ENCODE assay signal across 20 mouse cellular contexts in genomic region chr10:62282782-62283181, GRCm38 (mm10). TPM values are rescaled to one million over a fixed set of nuclear protein-coding genes. Genes with fewer than 3 reads are reported as not detected.
DNase-seq lines count a peak whose midpoint lies in the region; ATAC-seq and TF ChIP-seq lines count a peak whose summit lies in the region.
"Had no signal": no experiment of that assay in that cellular context is flagged by ENCODE, and none has a peak within 500 bp of the region (broad histone marks: within the 10 kb centered on the region; RNA-seq: fewer than 3 reads in every experiment).

No protein-coding gene starts in this region.

- peaks cover 19% of the 10 kb centered on the region for H3K4me1 ChIP-seq in G1E (ENCODE audit: insufficient read depth, low read depth, low read length)
- H3K4me1 ChIP-seq in liver, embryonic 14.5 days (replicated peaks; ENCODE audit: control insufficient read depth in 2 of 2, insufficient read depth in 2 of 2, low read length in 1 of 2): no peaks in the 10 kb centered on the region
- H3K4me1 ChIP-seq: embryonic facial prominence, embryonic 12.5 days; neural tube, embryonic 15.5 days had no signal

- 60% methylated on average over 9 of the region's 9 CpGs for WGBS in liver, embryonic 14.5 days (ENCODE audit: insufficient replicate concordance)

- no peak overlapping the region for H3K9ac ChIP-seq in liver, embryonic 14.5 days (replicated peaks)
- H3K9ac ChIP-seq: embryonic facial prominence, embryonic 12.5 days; neural tube, embryonic 15.5 days had no signal

- no peak overlapping the region for H3K27ac ChIP-seq in liver, embryonic 14.5 days
- H3K27ac ChIP-seq: embryonic facial prominence, embryonic 12.5 days; neural tube, embryonic 15.5 days had no signal

- no peak overlapping the region for H3K4me2 ChIP-seq in liver, embryonic 14.5 days (ENCODE audit: low read depth)
- H3K4me2 ChIP-seq: embryonic facial prominence, embryonic 12.5 days; neural tube, embryonic 15.5 days had no signal

- intact Hi-C loops in left cerebral cortex, postnatal 36 days (cut with DNase I): no loop called here
- intact Hi-C loops in left cerebral cortex, postnatal 10 days (cut with DNase I): no loop called here

- H3K36me3 ChIP-seq in G1E (replicated peaks): peaks cover 97% of the 10 kb centered on the region
- peaks cover 87% of the 10 kb centered on the region for H3K36me3 ChIP-seq in liver, embryonic 14.5 days (replicated peaks; ENCODE audit: control insufficient read depth, insufficient read depth, low read depth)

- no peaks in the 10 kb centered on the region for H3K9me3 ChIP-seq in G1E (replicated peaks)
- no peaks in the 10 kb centered on the region for H3K9me3 ChIP-seq in liver, embryonic 14.5 days (ENCODE audit: control insufficient read depth, low read length)
- H3K9me3 ChIP-seq: embryonic facial prominence, embryonic 12.5 days; neural tube, embryonic 15.5 days had no signal

- peak; percentile 45; the same call in 1 of the 2 replicates for ATAC-seq in G1E (ENCODE audit: extremely low read depth, insufficient number of reproducible peaks, low FRiP score, poor library complexity, severe bottlenecking)
- ATAC-seq in liver, embryonic 14.5 days (ENCODE audit: insufficient read depth): 0 out of 2 replicates have a peak, but pooled peaks have one; percentile 35

- DNase-seq in adrenal gland, postnatal 14 days: peak; percentile 24
- no peak for DNase-seq in adrenal gland, postnatal 4 days (ENCODE audit: low spot score in 2 of 2)
- peak; percentile 16 to 36 for DNase-seq in left cerebral cortex, postnatal 36 days (ENCODE audit: low spot score in 2 of 2)
- DNase-seq in left cerebral cortex, postnatal 10 days (ENCODE audit: extremely low spot score in 1 of 2, low spot score in 2 of 2): no peak
- DNase-seq in G1E (ENCODE audit: low spot score): no peak
- DNase-seq in liver, embryonic 14.5 days (ENCODE audit: low read depth in 3 of 3, low spot score in 3 of 3): no peak
- no peak for DNase-seq in embryo, embryonic 10 days (ENCODE audit: low spot score)
- no peak for DNase-seq in testis, postnatal 10 days (ENCODE audit: low spot score)
- DNase-seq: adrenal gland, adult 2 months; cerebellum, postnatal 14 days; gastrocnemius, postnatal 36 days; kidney, postnatal 14 days; lung, adult 18-20 months; thymus, postnatal 36 days had no signal

- H3K27me3 ChIP-seq in G1E (ENCODE audit: insufficient read depth, low read length): no peaks in the 10 kb centered on the region
- no peaks in the 10 kb centered on the region for H3K27me3 ChIP-seq in liver, embryonic 14.5 days (ENCODE audit: control insufficient read depth, insufficient read depth, low read length)
- H3K27me3 ChIP-seq: embryonic facial prominence, embryonic 12.5 days; neural tube, embryonic 15.5 days had no signal

- no peak for TF ChIP-seq EP300 in liver, embryonic 14.5 days (IDR thresholded peaks at IDR 0.05; ENCODE audit: low read depth)

- H3K4me3 ChIP-seq in G1E (ENCODE audit: low read depth, low read length): no peak overlapping the region; the same call in 1 of the 2 replicates
- H3K4me3 ChIP-seq in liver, embryonic 14.5 days (ENCODE audit: insufficient read depth in 1 of 2, low read depth in 2 of 2, low read length in 2 of 2): no peak overlapping the region
- H3K4me3 ChIP-seq: embryonic facial prominence, embryonic 12.5 days; neural tube, embryonic 15.5 days had no signal

- TF ChIP-seq CTCF in G1E (IDR thresholded peaks at IDR 0.05; ENCODE audit: low read depth, low read length): no peak
- TF ChIP-seq CTCF in liver, embryonic 14.5 days (IDR thresholded peaks at IDR 0.05; ENCODE audit: low read depth): no peak

RNA-seq across cellular contexts. Expression of gene Tacr2, which starts 30.5 kb away (rescaled TPM):
- total RNA-seq in adrenal gland, postnatal 14 days (2021): 10.1 and 15.3 TPM in 2 replicates
- total RNA-seq in adrenal gland, postnatal 4 days (2021): 10 to 100 TPM; 18.6 to 18.7 TPM
- total RNA-seq in left cerebral cortex, postnatal 36 days (2021): under 1 TPM; 0.32 to 0.34 TPM
- under 1 TPM; 0.14 to 0.19 TPM for total RNA-seq in left cerebral cortex, postnatal 10 days (2021)
- total RNA-seq in G1E (2014; fragmentation: Nextera tagmentation): 0.45 TPM in 1 of 2 replicates, not detected in the other
- total RNA-seq in G1E (2017): 0.06 TPM in 1 of 2 replicates, not detected in the other
- 0.03 TPM in 1 of 2 replicates, not detected in the other for polyA plus RNA-seq in G1E (2012)
- not detected in 2 replicates for polyA plus RNA-seq in liver, embryonic 14.5 days (2012; rRNA removed)
- polyA plus RNA-seq in liver, embryonic 14.5 days (2014; fragmentation: Nextera tagmentation; extraction: Ambion mirVana): not detected in 2 replicates
- total RNA-seq: gastrocnemius, postnatal 36 days; heart, postnatal 25 days; megakaryocyte progenitor cell, adult 5-6 weeks; monocyte, adult 5-6 weeks had no signal
- polyA plus RNA-seq: embryonic facial prominence, embryonic 12.5 days; forebrain, embryonic 11.5 days had no signal

RNA-seq across cellular contexts. Expression of gene Tspan15, which starts 51.7 kb away (rescaled TPM):
- 17.2 and 22.9 TPM in 2 replicates for total RNA-seq in adrenal gland, postnatal 14 days (2021)
- 10 to 100 TPM; 29.4 to 37.0 TPM for total RNA-seq in adrenal gland, postnatal 4 days (2021)
- total RNA-seq in left cerebral cortex, postnatal 36 days (2021): 10 to 100 TPM; 11.6 to 14.2 TPM
- 1 to 10 TPM; 5.0 to 7.7 TPM for total RNA-seq in left cerebral cortex, postnatal 10 days (2021)
- total RNA-seq in G1E (2014; fragmentation: Nextera tagmentation): 8.2 and 10.2 TPM in 2 replicates
- 1.9 TPM in 2 replicates for total RNA-seq in G1E (2017)
- polyA plus RNA-seq in G1E (2012): 1.5 and 1.7 TPM in 2 replicates
- polyA plus RNA-seq in liver, embryonic 14.5 days (2012; rRNA removed): 7.3 and 11.0 TPM in 2 replicates
- polyA plus RNA-seq in liver, embryonic 14.5 days (2014; fragmentation: Nextera tagmentation; extraction: Ambion mirVana): 7.3 and 9.8 TPM in 2 replicates

Comparison
In these comparisons a context has a peak if more than half of its experiments do, and no peak if none do; other contexts are left out.
1. DNase-seq: peak in adrenal gland, postnatal 14 days (single experiment) and left cerebral cortex, postnatal 36 days (2 of 2); none in adrenal gland, postnatal 4 days (0 of 2), left cerebral cortex, postnatal 10 days (0 of 2), G1E (single experiment), liver, embryonic 14.5 days (0 of 3), embryo, embryonic 10 days (single experiment) and testis, postnatal 10 days (single experiment).